In genomic region chr2:166083542-166084031, GRCm38 (mm10) we compare ENCODE assay signal across 16 mouse cellular contexts.
DNase-seq lines count a peak whose midpoint lies in the region; ATAC-seq lines count a peak whose summit lies in the region.
"Had no signal": no experiment of that assay in that cellular context is flagged by ENCODE, and none has a peak within 500 bp of the region (broad histone marks: within the 10 kb centered on the region; RNA-seq: fewer than 3 reads in every experiment).

No protein-coding gene starts in this region.

- H3K4me1 ChIP-seq in embryonic facial prominence, embryonic 14.5 days (ENCODE audit: control insufficient read depth, insufficient read depth, low read length), result 0 out of 2 replicates have a peak, but pooled peaks cover 3% of the 10 kb centered on the region
- peaks cover 32% of the 10 kb centered on the region for H3K4me1 ChIP-seq in embryonic facial prominence, embryonic 10.5 days
- H3K4me1 ChIP-seq in midbrain, embryonic 13.5 days (replicated peaks), result peaks cover 14% of the 10 kb centered on the region
- 0 out of 2 replicates have a peak, but pooled peaks cover 5% of the 10 kb centered on the region for H3K4me1 ChIP-seq in midbrain, embryonic 15.5 days

- no peak overlapping the region for H3K9ac ChIP-seq in embryonic facial prominence, embryonic 14.5 days (ENCODE audit: low read depth, low read length)
- H3K9ac ChIP-seq in midbrain, embryonic 13.5 days (replicated peaks), result no peak overlapping the region
- no peak overlapping the region for H3K9ac ChIP-seq in midbrain, embryonic 15.5 days
- H3K9ac ChIP-seq: forebrain, embryonic 13.5 days; hindbrain, embryonic 15.5 days; lung, embryonic 14.5 days had no signal

- no peak overlapping the region for H3K4me3 ChIP-seq in embryonic facial prominence, embryonic 14.5 days (ENCODE audit: low read depth, low read length)
- no peak overlapping the region for H3K4me3 ChIP-seq in embryonic facial prominence, embryonic 10.5 days
- H3K4me3 ChIP-seq in midbrain, embryonic 13.5 days (replicated peaks), result no peak overlapping the region
- no peak overlapping the region for H3K4me3 ChIP-seq in midbrain, embryonic 15.5 days
- H3K4me3 ChIP-seq: forebrain, embryonic 13.5 days; hindbrain, embryonic 15.5 days; layer of hippocampus, adult 2 months; limb, embryonic 10.5 days; myocyte had no signal

- H3K27ac ChIP-seq in embryonic facial prominence, embryonic 14.5 days (replicated peaks; ENCODE audit: low read depth, low read length), result no peak overlapping the region
- H3K27ac ChIP-seq in embryonic facial prominence, embryonic 10.5 days (replicated peaks), result no peak overlapping the region
- H3K27ac ChIP-seq in midbrain, embryonic 13.5 days, result peak overlapping the region; percentile 56; the same call in 1 of the 2 replicates
- no peak overlapping the region for H3K27ac ChIP-seq in midbrain, embryonic 15.5 days
- H3K27ac ChIP-seq: forebrain, embryonic 13.5 days; hindbrain, embryonic 15.5 days; layer of hippocampus, adult 2 months; limb, embryonic 10.5 days had no signal

- ATAC-seq in embryonic facial prominence, embryonic 14.5 days (ENCODE audit: low read depth), result peak; percentile 42; the same call in 1 of the 2 replicates
- ATAC-seq in midbrain, embryonic 13.5 days, result no peak
- no peak for ATAC-seq in midbrain, embryonic 15.5 days (replicated peaks)
- 0 out of 2 replicates have a peak, but pooled peaks have one; percentile 19 for ATAC-seq in common myeloid progenitor, adult 5-6 weeks (replicated peaks; ENCODE audit: low read depth, poor library complexity, severe bottlenecking)
- ATAC-seq: forebrain, embryonic 13.5 days had no signal

- H3K36me3 ChIP-seq in embryonic facial prominence, embryonic 14.5 days (ENCODE audit: control insufficient read depth, insufficient read depth, low read length), result peaks cover 79% of the 10 kb centered on the region
- peaks cover 98% of the 10 kb centered on the region for H3K36me3 ChIP-seq in embryonic facial prominence, embryonic 10.5 days (replicated peaks)
- H3K36me3 ChIP-seq in midbrain, embryonic 13.5 days, result peaks cover 18% of the 10 kb centered on the region; the same call in 1 of the 2 replicates
- H3K36me3 ChIP-seq in midbrain, embryonic 15.5 days (replicated peaks), result no peaks in the 10 kb centered on the region

- no peak overlapping the region for H3K4me2 ChIP-seq in embryonic facial prominence, embryonic 14.5 days (ENCODE audit: low read depth, low read length)
- no peak overlapping the region for H3K4me2 ChIP-seq in midbrain, embryonic 13.5 days (replicated peaks)
- H3K4me2 ChIP-seq in midbrain, embryonic 15.5 days, result no peak overlapping the region
- H3K4me2 ChIP-seq: forebrain, embryonic 13.5 days; hindbrain, embryonic 15.5 days; lung, embryonic 14.5 days had no signal

- DNase-seq in embryonic facial prominence, embryonic 14.5 days (ENCODE audit: low spot score), result peak; percentile 56
- no peak for DNase-seq in embryonic facial prominence, embryonic 10.5 days (ENCODE audit: low spot score)
- peak; percentile 53 for DNase-seq in lung, postnatal 25 days (ENCODE audit: low spot score)
- DNase-seq in left cerebral cortex, adult 11 months (ENCODE audit: low spot score), result no peak
- no peak for DNase-seq in urinary bladder, postnatal 10 days (ENCODE audit: low spot score)
- DNase-seq: cerebellum, adult 9-10 months; lung, embryonic 14.5 days; thymus, adult 2 months had no signal

- no peaks in the 10 kb centered on the region for H3K9me3 ChIP-seq in embryonic facial prominence, embryonic 14.5 days (ENCODE audit: control insufficient read depth, low read length)
- no peaks in the 10 kb centered on the region for H3K9me3 ChIP-seq in embryonic facial prominence, embryonic 10.5 days
- no peaks in the 10 kb centered on the region for H3K9me3 ChIP-seq in midbrain, embryonic 13.5 days
- H3K9me3 ChIP-seq in midbrain, embryonic 15.5 days, result no peaks in the 10 kb centered on the region
- H3K9me3 ChIP-seq: forebrain, embryonic 13.5 days; hindbrain, embryonic 15.5 days; limb, embryonic 10.5 days had no signal

- H3K27me3 ChIP-seq in embryonic facial prominence, embryonic 14.5 days (replicated peaks; ENCODE audit: control insufficient read depth, insufficient read depth, low read length), result no peaks in the 10 kb centered on the region
- H3K27me3 ChIP-seq in embryonic facial prominence, embryonic 10.5 days (replicated peaks; ENCODE audit: low read depth, poor library complexity, severe bottlenecking), result no peaks in the 10 kb centered on the region
- H3K27me3 ChIP-seq in midbrain, embryonic 13.5 days, result no peaks in the 10 kb centered on the region
- H3K27me3 ChIP-seq in midbrain, embryonic 15.5 days (replicated peaks), result 0 out of 2 replicates have a peak, but pooled peaks cover 3% of the 10 kb centered on the region
- H3K27me3 ChIP-seq: forebrain, embryonic 13.5 days; hindbrain, embryonic 15.5 days had no signal

- 63% methylated on average over 9 of the region's 9 CpGs for WGBS in embryonic facial prominence, embryonic 14.5 days
- 88% methylated on average over 9 of the region's 9 CpGs for WGBS in embryonic facial prominence, embryonic 10.5 days
- WGBS in midbrain, embryonic 13.5 days, result 70% methylated on average over 9 of the region's 9 CpGs
- 72% methylated on average over 9 of the region's 9 CpGs for whole genome bisulfite sequencing in midbrain, embryonic 15.5 days

Comparison
In these comparisons a context has a peak if more than half of its experiments do, and no peak if none do; other contexts are left out.
1. DNase-seq: peak in embryonic facial prominence, embryonic 14.5 days (single experiment) and lung, postnatal 25 days (single experiment); none in embryonic facial prominence, embryonic 10.5 days (single experiment), left cerebral cortex, adult 11 months (single experiment) and urinary bladder, postnatal 10 days (single experiment).
2. ATAC-seq: peak in embryonic facial prominence, embryonic 14.5 days (single experiment) and common myeloid progenitor, adult 5-6 weeks (single experiment); none in midbrain, embryonic 13.5 days (single experiment) and midbrain, embryonic 15.5 days (single experiment).